Mouse (Mus musculus) embryonic stem cell, embryonic (primary cell): ENCODE results near the gene Zbtb20.

Source experiments
- CTCF ChIA-PET, 4 experiments: fragments of 300-600 bp in 2 of 4; fragments of 350-600 bp in 2 of 4; sonication (Branson Sonifier 250); formaldehyde crosslinking; loops; one replicate each; lab custom pipeline; 2022; ENCODE audit warnings: inconsistent platforms in 2 of 4; lab: Charles Lee
- POLR2A ChIA-PET, 4 experiments: fragments of 300-600 bp in 2 of 4; fragments of 350-600 bp in 2 of 4; sonication (Branson Sonifier 250); formaldehyde crosslinking; loops; one replicate each; lab custom pipeline; 2022; ENCODE audit warnings: antibody characterized with exemption in 4 of 4, inconsistent platforms in 1 of 4; lab: Charles Lee

Zbtb20 gene

GRCm38 (mm10) chr16:43504556-43504955 lies 628.9 kb downstream of the Zbtb20 start:
- CTCF ChIA-PET: no interaction called here
- POLR2A ChIA-PET: interaction anchor here in 1 of 4 experiments (0.5 to 0.7 kb wide), 3 partner anchors 23 to 1846 kb away, joined by 3 to 4 read pairs (median 3); no protein-coding TSS in a partner anchor

GRCm38 (mm10) chr16:43505314-43505950 lies 629.8 kb downstream of the Zbtb20 start:
- POLR2A ChIA-PET: no interaction called here
- CTCF ChIA-PET: no interaction called here

GRCm38 (mm10) chr16:43506189-43506751 lies 630.6 kb downstream of the Zbtb20 start:
- ChIA-PET CTCF (interaction anchor here in 1 of 4 experiments (0.6 kb wide), 1 partner anchor 309 kb away, joined by 4 read pairs; no protein-coding TSS in a partner anchor), POLR2A (no interaction called here)

GRCm38 (mm10) chr16:43506771-43507405 lies 631.2 kb downstream of the Zbtb20 start:
- POLR2A ChIA-PET: no interaction called here

GRCm38 (mm10) chr16:43508166-43508998 lies 632.7 kb downstream of the Zbtb20 start:
- ChIA-PET CTCF (interaction anchor here in 2 of 4 experiments (0.6 to 0.7 kb wide), 4 partner anchors 615 to 1344 kb away, joined by 4 to 12 read pairs (median 7); no protein-coding TSS in a partner anchor), POLR2A (interaction anchor here in 3 of 4 experiments (0.7 kb wide), 7 partner anchors 73 to 1492 kb away, joined by 4 to 9 read pairs (median 7); no protein-coding TSS in a partner anchor)

More at GRCm38 (mm10) chr16:43506771-43507405, 631.2 kb downstream of the Zbtb20 start:
- CTCF ChIA-PET: interaction anchor here in 2 of 4 experiments (0.6 to 0.7 kb wide), 3 partner anchors 234 to 308 kb away, joined by 3 to 4 read pairs (median 3); partner anchors contain the start of gene Drd3 (in 1 of the 2)

- ChIA-PET CTCF (no interaction called here), POLR2A (interaction anchor here in 1 of 4 experiments (0.7 kb wide), 1 partner anchor 292 kb away, joined by 4 read pairs; no protein-coding TSS in a partner anchor)
These were observed 634.8 kb downstream of the Zbtb20 start for GRCm38 (mm10) chr16:43510516-43510915.

GRCm38 (mm10) chr16:43511531-43511930 lies 635.9 kb downstream of the Zbtb20 start:
- ChIA-PET POLR2A (no interaction called here), CTCF (interaction anchor here in 1 of 4 experiments (0.6 kb wide), 1 partner anchor 32 kb away, joined by 3 read pairs; no protein-coding TSS in a partner anchor)

GRCm38 (mm10) chr16:43513933-43514332 lies 638.3 kb downstream of the Zbtb20 start:
- POLR2A ChIA-PET: no interaction called here
- CTCF ChIA-PET: no interaction called here

GRCm38 (mm10) chr16:43515538-43515937 lies 639.9 kb downstream of the Zbtb20 start:
- POLR2A ChIA-PET: no interaction called here
- CTCF ChIA-PET: no interaction called here

GRCm38 (mm10) chr16:43520274-43520673 lies 644.6 kb downstream of the Zbtb20 start:
- ChIA-PET POLR2A (no interaction called here), CTCF (no interaction called here)

GRCm38 (mm10) chr16:43522482-43522881 lies 646.8 kb downstream of the Zbtb20 start:
- ChIA-PET CTCF (interaction anchor here in 1 of 4 experiments (0.7 kb wide), 1 partner anchor 221 kb away, joined by 4 read pairs; no protein-coding TSS in a partner anchor), POLR2A (interaction anchor here in 1 of 4 experiments (0.7 kb wide), 1 partner anchor 31 kb away, joined by 3 read pairs; no protein-coding TSS in a partner anchor)

- CTCF ChIA-PET: no interaction called here
- POLR2A ChIA-PET: interaction anchor here in 1 of 4 experiments (0.7 kb wide), 1 partner anchor 163 kb away, joined by 3 read pairs; no protein-coding TSS in a partner anchor
These were observed 648.5 kb downstream of the Zbtb20 start for GRCm38 (mm10) chr16:43524179-43524578.

GRCm38 (mm10) chr16:43525624-43526023 lies 649.9 kb downstream of the Zbtb20 start:
- ChIA-PET POLR2A (no interaction called here), CTCF (no interaction called here)

GRCm38 (mm10) chr16:43528300-43528699 lies 652.6 kb downstream of the Zbtb20 start:
- CTCF ChIA-PET: interaction anchor here in 3 of 4 experiments (0.6 to 1.2 kb wide), 3 partner anchors 12 to 228 kb away, joined by 3 to 6 read pairs (median 4); no protein-coding TSS in a partner anchor
- POLR2A ChIA-PET: no interaction called here

- POLR2A ChIA-PET: no interaction called here
- CTCF ChIA-PET: no interaction called here
These were observed 655.6 kb downstream of the Zbtb20 start for GRCm38 (mm10) chr16:43531328-43531727.

- POLR2A ChIA-PET: interaction anchor here in 1 of 4 experiments (0.6 kb wide), 1 partner anchor 1364 kb away, joined by 3 read pairs; no protein-coding TSS in a partner anchor
These were observed 658.4 kb downstream of the Zbtb20 start for GRCm38 (mm10) chr16:43534103-43534502.

GRCm38 (mm10) chr16:43535912-43536311 lies 660.2 kb downstream of the Zbtb20 start:
- POLR2A ChIA-PET: interaction anchor here in 1 of 4 experiments (1.6 kb wide), 1 partner anchor 13 kb away, joined by 4 read pairs; no protein-coding TSS in a partner anchor
- CTCF ChIA-PET: no interaction called here

More at GRCm38 (mm10) chr16:43534103-43534502, 658.4 kb downstream of the Zbtb20 start:
- CTCF ChIA-PET: no interaction called here

- ChIA-PET CTCF (no interaction called here), POLR2A (interaction anchor here in 2 of 4 experiments (0.5 to 1.6 kb wide), 4 partner anchors 9 to 1364 kb away, joined by 3 to 5 read pairs (median 4); no protein-coding TSS in a partner anchor)
These were observed 661.5 kb downstream of the Zbtb20 start for GRCm38 (mm10) chr16:43537163-43537562.
